Mouse (Mus musculus) left cerebral cortex, adult 6 months (tissue): ENCODE results near the gene Patl1. TPM values are rescaled to one million over a fixed set of nuclear protein-coding genes. Genes with fewer than 3 reads are reported as not detected.

ENCODE experiments used
- long read RNA-seq, 2 experiments: library from polyadenylated mRNA; unstranded; transcript quantifications; one replicate each; pipeline ENCODE4 v2.0.0; 2019 to 2020
- polyA plus RNA-seq: library from polyadenylated mRNA; unstranded; fragments of <200 nt; fragmentation: Nextera tagmentation; gene quantifications from 2 replicates; pipeline ENCODE4 v1.2.3, GENCODE M21; 2021

Patl1 gene
- polyA plus RNA-seq = 2.6 and 3.0 TPM in 2 replicates
- long read RNA-seq, experiment 1, full-length matches to known transcripts = 2 of 14 reads
- long read RNA-seq, experiment 1, partial matches to known transcripts = 11 of 14 reads
- long read RNA-seq, experiment 1, other reads (novel, unspliced or antisense) = 1 of 14 reads
- long read RNA-seq, experiment 2, partial matches to known transcripts = 7 of 8 reads
- long read RNA-seq, experiment 2, other reads (novel, unspliced or antisense) = 1 of 8 reads

GRCm38 (mm10) chr19:11912037-11912532 is at the start of gene Patl1:
Gene Patl1, plus strand, starts transcription at chr19:11912399.

GRCm38 (mm10) chr19:11875006-11875405 is 37.2 kb upstream of the Patl1 start, which contains the start of gene Olfr1419:
Gene Olfr1419, minus strand, starts transcription at chr19:11875106.

GRCm38 (mm10) chr19:11886265-11886664 is 25.9 kb upstream of the Patl1 start, which contains the start of gene Olfr1420:
Gene Olfr1420, plus strand, starts transcription at chr19:11886565.

GRCm38 (mm10) chr19:11965023-11965942 is 53.1 kb downstream of the Patl1 start, which contains the start of gene Osbp:
Gene Osbp, plus strand, starts transcription at chr19:11965941.

Other genes with a start within 250 kb of the Patl1 start
- gene Oosp1, start 221.2 kb upstream of the Patl1 start, polyA plus RNA-seq = not detected in 2 replicates
- not detected in 2 replicates for gene Oosp3, start 215.3 kb upstream of the Patl1 start, polyA plus RNA-seq
- gene Gif, start 164.8 kb upstream of the Patl1 start, polyA plus RNA-seq = not detected in 2 replicates
- gene Mrpl16, start 142.0 kb upstream of the Patl1 start, polyA plus RNA-seq = 62.4 and 67.6 TPM in 2 replicates
- gene Stx3, start 93.0 kb upstream of the Patl1 start, polyA plus RNA-seq = 8.8 and 15.1 TPM in 2 replicates
- gene Olfr1417, start 73.2 kb upstream of the Patl1 start, polyA plus RNA-seq = not detected in 2 replicates
- not detected in 2 replicates for gene Olfr1418, start 51.3 kb upstream of the Patl1 start, polyA plus RNA-seq
- not detected in 2 replicates for gene Olfr1419, start 37.3 kb upstream of the Patl1 start, polyA plus RNA-seq
- gene Olfr1420, start 25.8 kb upstream of the Patl1 start, polyA plus RNA-seq = not detected in 2 replicates
- 5.7 and 5.8 TPM in 2 replicates for gene Osbp, start 53.5 kb downstream of the Patl1 start, polyA plus RNA-seq
- not detected in 2 replicates for gene Olfr1423, start 128.9 kb downstream of the Patl1 start, polyA plus RNA-seq
- not detected in 2 replicates for gene Olfr1424, start 150.3 kb downstream of the Patl1 start, polyA plus RNA-seq
- not detected in 2 replicates for gene Olfr1425, start 165.3 kb downstream of the Patl1 start, polyA plus RNA-seq
- not detected in 2 replicates for gene Olfr1426, start 179.6 kb downstream of the Patl1 start, polyA plus RNA-seq
- gene Olfr1427, start 190.9 kb downstream of the Patl1 start, polyA plus RNA-seq = not detected in 2 replicates
- not detected in 2 replicates for gene Olfr1428, start 203.5 kb downstream of the Patl1 start, polyA plus RNA-seq
- gene Olfr76, start 210.8 kb downstream of the Patl1 start, polyA plus RNA-seq = not detected in 2 replicates